Mouse (Mus musculus): ENCODE results near the gene Fam136a. TPM values are rescaled to one million over a fixed set of nuclear protein-coding genes. Genes with fewer than 3 reads are reported as not detected.

The Fam136a gene
- polyA plus RNA-seq, 1 experiment, result 30.8 TPM

- no peak overlapping the region for H3K4me2 ChIP-seq (ENCODE audit: low read depth)
- no peak overlapping the region for H3K4me3 ChIP-seq
- no peak overlapping the region for H3ac ChIP-seq (ENCODE audit: control insufficient read depth, insufficient read length)
- H3K36me3 ChIP-seq (ENCODE audit: control insufficient read depth, insufficient read depth), result no peaks in the 10 kb centered on the region
- no peak for TF ChIP-seq MYOG (IDR thresholded peaks at IDR 0.05; ENCODE audit: control insufficient read depth in 1 of 3, insufficient read depth in 1 of 3, insufficient read length in 2 of 3, low read depth in 2 of 3)
- TF ChIP-seq POLR2AphosphoS2 (IDR thresholded peaks at IDR 0.05; ENCODE audit: insufficient read length, low read depth), result no peak
- no peak for TF ChIP-seq MYOD1 (IDR thresholded peaks at IDR 0.05; ENCODE audit: control insufficient read depth in 1 of 3, insufficient read length in 2 of 3, low read depth in 2 of 3)
- no peak for TF ChIP-seq POLR2A (IDR thresholded peaks at IDR 0.05; ENCODE audit: insufficient read length, low read depth)
- no peak for TF ChIP-seq MAX (IDR thresholded peaks at IDR 0.05; ENCODE audit: low read depth)
- TF ChIP-seq CEBPB (IDR thresholded peaks at IDR 0.05; ENCODE audit: insufficient read depth, poor library complexity, severe bottlenecking), result no peak
- TF ChIP-seq REST (IDR thresholded peaks at IDR 0.05; ENCODE audit: insufficient read depth, insufficient read length), result no peak
- no peak for TF ChIP-seq TCF12 (IDR thresholded peaks at IDR 0.05; ENCODE audit: insufficient read depth, poor library complexity, severe bottlenecking)
- TF ChIP-seq E2F4 (IDR thresholded peaks at IDR 0.05; ENCODE audit: insufficient read depth), result no peak
- TF ChIP-seq TCF3 (IDR thresholded peaks at IDR 0.05; ENCODE audit: insufficient read length, low read depth), result no peak
- no peak for TF ChIP-seq USF1 (IDR thresholded peaks at IDR 0.05; ENCODE audit: low read depth)
- TF ChIP-seq SRF (IDR thresholded peaks at IDR 0.05; ENCODE audit: control insufficient read depth, insufficient read length, low read depth), result no peak
- H3K79me2 ChIP-seq (ENCODE audit: control insufficient read depth, insufficient read depth), result peaks cover 25% of the 10 kb centered on the region
- H3K27me3 ChIP-seq (ENCODE audit: control insufficient read depth, insufficient read depth, insufficient read length), result no peaks in the 10 kb centered on the region
These were observed 3.0 kb downstream of the Fam136a start for GRCm38 (mm10) chr6:86368479-86368878.

GRCm38 (mm10) chr6:86370093-86370713 is 4.8 kb downstream of the Fam136a start:
- H3K27me3 ChIP-seq (ENCODE audit: control insufficient read depth, insufficient read depth, insufficient read length), result no peaks in the 10 kb centered on the region
- H3K4me3 ChIP-seq, result peak overlapping the region; percentile 86

GRCm38 (mm10) chr6:86370764-86371339 is 5.4 kb downstream of the Fam136a start, which contains the start of gene Snrpg:
Snrpg (plus strand) TSS chr6:86371304.
- H3K4me3 ChIP-seq, result peak within 1 kb of the TSS; percentile 86
- peak within 1 kb of the TSS; percentile 3 for H3ac ChIP-seq (ENCODE audit: control insufficient read depth, insufficient read length)
- H3K4me2 ChIP-seq (ENCODE audit: low read depth), result peak within 1 kb of the TSS; percentile 95
- TF ChIP-seq MAX (IDR thresholded peaks at IDR 0.05; ENCODE audit: low read depth), result no peak
- no peak for TF ChIP-seq MYOG (IDR thresholded peaks at IDR 0.05; ENCODE audit: control insufficient read depth in 1 of 3, insufficient read depth in 1 of 3, insufficient read length in 2 of 3, low read depth in 2 of 3)
- no peak for TF ChIP-seq CEBPB (IDR thresholded peaks at IDR 0.05; ENCODE audit: insufficient read depth, poor library complexity, severe bottlenecking)
- no peak for TF ChIP-seq REST (IDR thresholded peaks at IDR 0.05; ENCODE audit: insufficient read depth, insufficient read length)
- no peak for TF ChIP-seq TCF12 (IDR thresholded peaks at IDR 0.05; ENCODE audit: insufficient read depth, poor library complexity, severe bottlenecking)
- no peaks in the 10 kb centered on the region for H3K36me3 ChIP-seq (ENCODE audit: control insufficient read depth, insufficient read depth)
- H3K79me2 ChIP-seq (ENCODE audit: control insufficient read depth, insufficient read depth), result peaks cover 44% of the 10 kb centered on the region
- no peaks in the 10 kb centered on the region for H3K27me3 ChIP-seq (ENCODE audit: control insufficient read depth, insufficient read depth, insufficient read length)

More at GRCm38 (mm10) chr6:86370093-86370713, 4.8 kb downstream of the Fam136a start:
- Histone ChIP-seq H3K79me2 (ENCODE audit: control insufficient read depth, insufficient read depth) (peaks cover 42% of the 10 kb centered on the region), H3K4me2 (ENCODE audit: low read depth) (peak overlapping the region; percentile 95), H3K36me3 (ENCODE audit: control insufficient read depth, insufficient read depth) (no peaks in the 10 kb centered on the region), H3ac (ENCODE audit: control insufficient read depth, insufficient read length) (peak overlapping the region; percentile 3)
- peak; percentile 49 for TF ChIP-seq POLR2AphosphoS2 (IDR thresholded peaks at IDR 0.05; ENCODE audit: insufficient read length, low read depth)
- no peak for TF ChIP-seq MYOD1 (IDR thresholded peaks at IDR 0.05; ENCODE audit: control insufficient read depth in 1 of 3, insufficient read length in 2 of 3, low read depth in 2 of 3)
- no peak for TF ChIP-seq TCF12 (IDR thresholded peaks at IDR 0.05; ENCODE audit: insufficient read depth, poor library complexity, severe bottlenecking)
- no peak for TF ChIP-seq REST (IDR thresholded peaks at IDR 0.05; ENCODE audit: insufficient read depth, insufficient read length)
- no peak for TF ChIP-seq CEBPB (IDR thresholded peaks at IDR 0.05; ENCODE audit: insufficient read depth, poor library complexity, severe bottlenecking)
- no peak for TF ChIP-seq SRF (IDR thresholded peaks at IDR 0.05; ENCODE audit: control insufficient read depth, insufficient read length, low read depth)
- TF ChIP-seq MAX (IDR thresholded peaks at IDR 0.05; ENCODE audit: low read depth), result no peak

GRCm38 (mm10) chr6:86371340-86371911 is 6.0 kb downstream of the Fam136a start:
- TF ChIP-seq MYOD1 (IDR thresholded peaks at IDR 0.05; ENCODE audit: control insufficient read depth in 1 of 3, insufficient read length in 2 of 3, low read depth in 2 of 3) (no peak), SRF (IDR thresholded peaks at IDR 0.05; ENCODE audit: control insufficient read depth, insufficient read length, low read depth) (peak; percentile 40), POLR2A (IDR thresholded peaks at IDR 0.05; ENCODE audit: insufficient read length, low read depth) (peak; percentile 93), POLR2AphosphoS2 (IDR thresholded peaks at IDR 0.05; ENCODE audit: insufficient read length, low read depth) (peak; percentile 95), E2F4 (IDR thresholded peaks at IDR 0.05; ENCODE audit: insufficient read depth) (peak; percentile 61), TCF12 (IDR thresholded peaks at IDR 0.05; ENCODE audit: insufficient read depth, poor library complexity, severe bottlenecking) (no peak)
- Histone ChIP-seq H3K36me3 (ENCODE audit: control insufficient read depth, insufficient read depth) (no peaks in the 10 kb centered on the region), H3K4me2 (ENCODE audit: low read depth) (peak overlapping the region; percentile 95), H3K79me2 (ENCODE audit: control insufficient read depth, insufficient read depth) (peaks cover 40% of the 10 kb centered on the region), H3ac (ENCODE audit: control insufficient read depth, insufficient read length) (peak overlapping the region; percentile 3), H3K27me3 (ENCODE audit: control insufficient read depth, insufficient read depth, insufficient read length) (no peaks in the 10 kb centered on the region), H3K4me3 (peak overlapping the region; percentile 86)

All from myocyte (in vitro differentiated cells).